Mouse (Mus musculus): ENCODE results near the gene Git2. TPM values are rescaled to one million over a fixed set of nuclear protein-coding genes. Genes with fewer than 3 reads are reported as not detected.

The Git2 gene
- total and polyA plus RNA-seq, 2 experiments from 2014 or later: 21.1 to 37.7 TPM

DNA sequence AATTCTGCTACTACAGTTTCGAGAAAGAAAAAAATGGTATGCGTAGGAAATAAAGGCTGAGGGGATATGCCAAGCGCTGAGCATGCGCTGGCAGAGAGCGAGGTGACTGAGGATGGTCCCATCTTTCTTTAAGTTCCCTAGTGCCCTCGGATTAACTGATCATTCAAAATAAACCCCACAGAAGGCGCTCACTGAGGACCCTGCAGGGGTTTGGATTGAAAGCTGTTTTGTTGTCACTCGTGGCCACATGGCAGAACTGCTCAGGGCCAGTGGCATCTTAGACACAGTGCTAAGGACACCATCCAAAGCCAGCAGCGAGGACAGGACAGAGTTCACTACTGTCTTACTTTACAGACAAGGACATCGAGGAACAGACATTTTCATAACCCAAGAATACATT is 25.0 kb downstream of the Git2 start:
- Histone ChIP-seq H3K27me3 (ENCODE audit: control insufficient read depth, insufficient read depth, low read length) (no peaks in the 10 kb centered on the region), H3K4me2 (ENCODE audit: low read depth, low read length) (no peak overlapping the region), H3K9me3 (replicated peaks; ENCODE audit: control insufficient read depth, low read length) (no peaks in the 10 kb centered on the region), H3K4me3 (ENCODE audit: low read depth, low read length) (no peak overlapping the region), H3K4me1 (ENCODE audit: control insufficient read depth, insufficient read depth) (no peaks in the 10 kb centered on the region), H3K36me3 (replicated peaks; ENCODE audit: control insufficient read depth, insufficient read depth, low read length) (peaks cover 95% of the 10 kb centered on the region), H3K9ac (replicated peaks; ENCODE audit: low read depth, low read length) (no peak overlapping the region), H3K27ac (ENCODE audit: low read depth) (no peak overlapping the region)
- no peak for ATAC-seq (ENCODE audit: insufficient read depth, low read depth)
- TF ChIP-seq EP300 (IDR thresholded peaks at IDR 0.05; ENCODE audit: low read depth) (no peak), CTCF (IDR thresholded peaks at IDR 0.05; ENCODE audit: low read depth) (no peak)
- DNase-seq (ENCODE audit: low spot score): no peak
- WGBS: 87% methylated on average over 10 of the region's 10 CpGs

DNA sequence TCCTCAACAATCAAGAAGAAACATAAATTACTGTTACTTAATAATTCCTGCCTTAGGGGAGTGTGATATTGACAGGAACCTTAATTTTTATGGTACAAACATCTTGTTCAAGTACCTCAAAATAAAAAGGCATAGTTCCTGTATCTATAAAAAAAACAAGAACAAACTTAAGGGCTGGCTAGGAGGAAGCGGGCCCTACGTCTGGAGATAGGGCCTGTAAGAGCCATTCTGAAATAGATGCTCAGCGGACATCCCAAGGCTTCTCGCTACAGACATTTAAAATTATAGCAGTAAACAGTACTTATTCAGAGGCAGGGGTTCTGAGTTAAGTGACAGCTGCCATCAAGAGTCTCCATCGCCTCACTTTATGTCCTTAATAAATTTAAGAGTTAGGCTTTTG is 27.8 kb downstream of the Git2 start:
- WGBS: 90% methylated on average over 5 of the region's 5 CpGs
- no peak for DNase-seq (ENCODE audit: low spot score)
- TF ChIP-seq EP300 (IDR thresholded peaks at IDR 0.05; ENCODE audit: low read depth) (no peak), CTCF (IDR thresholded peaks at IDR 0.05; ENCODE audit: low read depth) (no peak)
- H3K9ac ChIP-seq (replicated peaks; ENCODE audit: low read depth, low read length): no peak overlapping the region
- H3K4me1 ChIP-seq (ENCODE audit: control insufficient read depth, insufficient read depth): peaks cover 13% of the 10 kb centered on the region; the same call in 1 of the 2 replicates
- H3K4me2 ChIP-seq (ENCODE audit: low read depth, low read length): no peak overlapping the region
- H3K4me3 ChIP-seq (ENCODE audit: low read depth, low read length): no peak overlapping the region
- no peaks in the 10 kb centered on the region for H3K9me3 ChIP-seq (replicated peaks; ENCODE audit: control insufficient read depth, low read length)
- no peak overlapping the region for H3K27ac ChIP-seq (ENCODE audit: low read depth)
- H3K27me3 ChIP-seq (ENCODE audit: control insufficient read depth, insufficient read depth, low read length): no peaks in the 10 kb centered on the region
- peaks cover 95% of the 10 kb centered on the region for H3K36me3 ChIP-seq (replicated peaks; ENCODE audit: control insufficient read depth, insufficient read depth, low read length)
- ATAC-seq (ENCODE audit: insufficient read depth, low read depth): no peak

DNA sequence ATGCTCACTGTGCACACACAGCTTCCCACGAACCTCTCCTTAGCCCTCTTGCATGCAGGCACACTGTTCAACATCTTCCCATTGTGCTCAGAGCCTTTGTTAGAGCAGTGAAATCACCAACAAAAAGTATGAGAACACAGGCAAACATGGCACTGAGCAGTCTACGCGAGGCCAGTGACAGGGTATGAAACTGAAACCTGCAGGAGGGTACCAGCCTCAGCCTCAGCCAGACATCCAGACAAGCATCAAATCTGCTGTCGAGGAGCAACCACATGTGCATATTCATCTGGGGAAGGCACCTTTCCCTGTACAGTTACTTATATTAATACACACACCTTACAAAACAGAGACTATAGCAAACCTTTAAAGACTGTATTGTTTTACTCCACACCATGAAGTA is 28.4 kb downstream of the Git2 start:
- H3K36me3 ChIP-seq (replicated peaks; ENCODE audit: control insufficient read depth, insufficient read depth, low read length): peaks cover 96% of the 10 kb centered on the region
- 84% methylated on average over 4 of the region's 4 CpGs for WGBS

DNA sequence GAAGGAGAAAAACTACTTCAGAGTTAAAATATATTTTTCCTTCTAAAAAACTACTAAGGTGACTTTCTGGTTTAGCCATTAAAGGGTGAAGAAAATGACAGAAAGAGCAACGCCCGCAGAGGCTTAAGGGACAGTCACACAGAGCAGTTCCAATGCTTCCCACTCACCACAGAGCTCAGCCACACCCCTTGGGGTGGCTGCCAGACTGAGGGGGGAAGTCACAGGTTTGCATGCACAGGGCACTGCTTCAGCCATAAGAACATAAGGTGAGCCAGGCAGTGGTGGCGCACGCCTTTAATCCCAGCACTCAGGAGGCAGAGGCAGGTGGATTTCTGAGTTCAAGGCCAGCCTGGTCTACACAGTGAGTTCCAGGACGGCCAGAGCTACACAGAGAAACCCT is 29.7 kb downstream of the Git2 start:
- H3K9me3 ChIP-seq (replicated peaks; ENCODE audit: control insufficient read depth, low read length): no peaks in the 10 kb centered on the region
- no peak overlapping the region for H3K4me2 ChIP-seq (ENCODE audit: low read depth, low read length)
- no peak overlapping the region for H3K4me3 ChIP-seq (ENCODE audit: low read depth, low read length)
- peaks cover 89% of the 10 kb centered on the region for H3K36me3 ChIP-seq (replicated peaks; ENCODE audit: control insufficient read depth, insufficient read depth, low read length)
- TF ChIP-seq EP300 (IDR thresholded peaks at IDR 0.05; ENCODE audit: low read depth) (no peak), CTCF (IDR thresholded peaks at IDR 0.05; ENCODE audit: low read depth) (no peak)
- peaks cover 13% of the 10 kb centered on the region; the same call in 1 of the 2 replicates for H3K4me1 ChIP-seq (ENCODE audit: control insufficient read depth, insufficient read depth)
- no peak overlapping the region for H3K9ac ChIP-seq (replicated peaks; ENCODE audit: low read depth, low read length)
- ATAC-seq (ENCODE audit: insufficient read depth, low read depth) (no peak), DNase-seq (ENCODE audit: low spot score) (peak; percentile 30)
- 73% methylated on average over 5 of the region's 5 CpGs for WGBS
- H3K27ac ChIP-seq (ENCODE audit: low read depth): no peak overlapping the region
- no peaks in the 10 kb centered on the region for H3K27me3 ChIP-seq (ENCODE audit: control insufficient read depth, insufficient read depth, low read length)

More for the DNA sequence above, 28.4 kb downstream of the Git2 start:
- Histone ChIP-seq H3K4me2 (ENCODE audit: low read depth, low read length) (no peak overlapping the region), H3K27ac (ENCODE audit: low read depth) (no peak overlapping the region), H3K4me3 (ENCODE audit: low read depth, low read length) (no peak overlapping the region), H3K9me3 (replicated peaks; ENCODE audit: control insufficient read depth, low read length) (no peaks in the 10 kb centered on the region), H3K9ac (replicated peaks; ENCODE audit: low read depth, low read length) (no peak overlapping the region), H3K4me1 (ENCODE audit: control insufficient read depth, insufficient read depth) (peaks cover 13% of the 10 kb centered on the region; the same call in 1 of the 2 replicates), H3K27me3 (ENCODE audit: control insufficient read depth, insufficient read depth, low read length) (no peaks in the 10 kb centered on the region)
- TF ChIP-seq CTCF (IDR thresholded peaks at IDR 0.05; ENCODE audit: low read depth) (no peak), EP300 (IDR thresholded peaks at IDR 0.05; ENCODE audit: low read depth) (no peak)
- DNase-seq (ENCODE audit: low spot score): no peak
- no peak for ATAC-seq (ENCODE audit: insufficient read depth, low read depth)

DNA sequence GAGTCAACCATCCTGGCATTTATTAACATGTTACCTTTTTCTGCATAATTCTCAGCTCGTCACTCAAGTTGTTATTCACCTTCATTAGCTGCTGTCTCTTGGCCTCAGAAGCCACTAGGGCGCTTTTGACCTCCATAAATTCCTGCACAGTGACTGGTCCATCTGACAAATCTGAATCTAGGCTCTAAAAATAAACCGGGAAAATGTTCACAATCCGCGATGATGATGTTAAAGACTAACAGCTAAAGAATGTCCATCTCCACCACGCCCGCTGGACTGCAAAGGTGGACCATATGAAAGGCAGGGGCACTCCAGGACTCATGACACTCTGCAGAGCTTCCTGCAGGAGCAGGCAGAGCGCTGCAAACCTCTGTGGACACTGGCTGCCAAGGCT is 31.6 kb downstream of the Git2 start:
- Histone ChIP-seq H3K9me3 (replicated peaks; ENCODE audit: control insufficient read depth, low read length) (no peaks in the 10 kb centered on the region), H3K4me1 (ENCODE audit: control insufficient read depth, insufficient read depth) (peaks cover 19% of the 10 kb centered on the region; the same call in 1 of the 2 replicates), H3K36me3 (replicated peaks; ENCODE audit: control insufficient read depth, insufficient read depth, low read length) (peaks cover 81% of the 10 kb centered on the region), H3K27ac (ENCODE audit: low read depth) (peak overlapping the region; percentile 69), H3K27me3 (ENCODE audit: control insufficient read depth, insufficient read depth, low read length) (no peaks in the 10 kb centered on the region), H3K9ac (replicated peaks; ENCODE audit: low read depth, low read length) (no peak overlapping the region), H3K4me2 (ENCODE audit: low read depth, low read length) (no peak overlapping the region), H3K4me3 (ENCODE audit: low read depth, low read length) (no peak overlapping the region)
- ATAC-seq (ENCODE audit: insufficient read depth, low read depth) (no peak), DNase-seq (ENCODE audit: low spot score) (no peak)
- no peak for TF ChIP-seq EP300 (IDR thresholded peaks at IDR 0.05; ENCODE audit: low read depth)
- no peak for TF ChIP-seq CTCF (IDR thresholded peaks at IDR 0.05; ENCODE audit: low read depth)
- WGBS: 48% methylated on average over 8 of the region's 8 CpGs

DNA sequence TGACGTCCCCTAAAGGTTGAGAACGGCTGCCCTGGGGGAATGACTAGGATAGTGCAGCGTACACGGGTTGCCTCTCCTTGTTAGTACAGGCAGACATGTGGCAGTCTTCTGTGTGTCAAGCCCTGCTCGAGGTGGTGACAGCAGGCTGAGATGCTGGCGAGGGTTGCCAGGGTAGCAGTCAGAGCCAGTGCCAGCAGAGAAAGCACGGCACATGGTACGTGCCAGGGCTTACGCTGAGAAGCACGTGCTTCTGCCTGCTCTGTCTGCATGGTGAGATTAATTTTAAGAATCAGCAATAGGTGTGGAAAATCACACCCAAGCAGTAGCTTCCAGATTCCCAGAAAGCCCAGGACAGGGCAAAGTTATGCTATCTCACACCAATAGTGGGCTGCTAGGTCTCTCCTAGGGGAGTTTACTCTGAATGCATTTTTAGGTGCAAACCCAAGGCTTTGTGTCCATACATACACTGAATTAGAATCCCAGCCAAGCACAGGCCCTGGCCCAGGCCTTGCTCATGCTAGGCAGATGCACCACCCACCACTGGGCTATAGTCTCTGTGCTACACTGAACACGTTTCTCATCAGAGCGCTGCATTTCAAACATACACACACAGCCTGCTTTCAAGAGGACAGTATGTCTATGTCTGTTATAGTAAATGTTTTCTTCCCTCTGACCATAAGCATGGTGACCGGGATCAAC is 32.2 kb downstream of the Git2 start:
- no peaks in the 10 kb centered on the region for H3K27me3 ChIP-seq (ENCODE audit: control insufficient read depth, insufficient read depth, low read length)
- H3K27ac ChIP-seq (ENCODE audit: low read depth): peak overlapping the region; percentile 69
- no peaks in the 10 kb centered on the region for H3K9me3 ChIP-seq (replicated peaks; ENCODE audit: control insufficient read depth, low read length)
- peak; percentile 88 for ATAC-seq (ENCODE audit: insufficient read depth, low read depth)
- H3K4me2 ChIP-seq (ENCODE audit: low read depth, low read length): no peak overlapping the region
- no peak overlapping the region for H3K9ac ChIP-seq (replicated peaks; ENCODE audit: low read depth, low read length)
- peaks cover 81% of the 10 kb centered on the region for H3K36me3 ChIP-seq (replicated peaks; ENCODE audit: control insufficient read depth, insufficient read depth, low read length)
- no peak overlapping the region for H3K4me3 ChIP-seq (ENCODE audit: low read depth, low read length)
- peaks cover 24% of the 10 kb centered on the region for H3K4me1 ChIP-seq (ENCODE audit: control insufficient read depth, insufficient read depth)
- WGBS: 48% methylated on average over 13 of the region's 13 CpGs
- TF ChIP-seq EP300 (IDR thresholded peaks at IDR 0.05; ENCODE audit: low read depth) (peak; percentile 76), CTCF (IDR thresholded peaks at IDR 0.05; ENCODE audit: low read depth) (no peak)
- DNase-seq (ENCODE audit: low spot score): peak; percentile 82
